Mouse (Mus musculus) layer of hippocampus, adult 9-10 months (tissue): ENCODE data around the gene Aknad1.

Experiments
- DNase-seq: peaks from one replicate; pipeline ENCODE4 v3.0.0; 2022; ENCODE audit warnings: low spot score

Gene Aknad1

GRCm38 (mm10) chr3:108739045-108739708, at the start of gene Aknad1:
Aknad1 (plus strand) TSS chr3:108739658.
- no peak for DNase-seq

GRCm38 (mm10) chr3:108689979-108690378, 49.5 kb upstream of the Aknad1 start:
- no peak for DNase-seq

- DNase-seq, result no peak
These were observed 45.1 kb upstream of the Aknad1 start for GRCm38 (mm10) chr3:108694321-108694720.

- no peak for DNase-seq
These were observed 40.8 kb upstream of the Aknad1 start for GRCm38 (mm10) chr3:108698662-108699061.

- no peak for DNase-seq
These were observed 39.7 kb upstream of the Aknad1 start for GRCm38 (mm10) chr3:108699786-108700185.

- no peak for DNase-seq
These were observed 38.2 kb upstream of the Aknad1 start for GRCm38 (mm10) chr3:108701256-108701655.

GRCm38 (mm10) chr3:108702789-108703188, 36.7 kb upstream of the Aknad1 start:
- no peak for DNase-seq

- no peak for DNase-seq
These were observed 28.2 kb upstream of the Aknad1 start for GRCm38 (mm10) chr3:108711296-108711695.

- no peak for DNase-seq
These were observed 26.3 kb upstream of the Aknad1 start for GRCm38 (mm10) chr3:108713065-108713675.

- no peak for DNase-seq
These were observed 24.6 kb upstream of the Aknad1 start for GRCm38 (mm10) chr3:108714837-108715236.

GRCm38 (mm10) chr3:108717896-108718502, 21.5 kb upstream of the Aknad1 start:
- DNase-seq, result no peak

- DNase-seq, result no peak
These were observed 20.1 kb upstream of the Aknad1 start for GRCm38 (mm10) chr3:108719357-108719756.

GRCm38 (mm10) chr3:108719761-108720160, 19.7 kb upstream of the Aknad1 start:
- no peak for DNase-seq

- no peak for DNase-seq
These were observed 18.1 kb upstream of the Aknad1 start for GRCm38 (mm10) chr3:108721076-108721991.

GRCm38 (mm10) chr3:108722036-108722872, 17.2 kb upstream of the Aknad1 start, which contains the start of gene Gpsm2:
Gpsm2 (minus strand) TSS chr3:108722309.
- peak; percentile 82 for DNase-seq

GRCm38 (mm10) chr3:108726413-108726812, 13.0 kb upstream of the Aknad1 start:
- DNase-seq, result no peak

- DNase-seq, result no peak
These were observed 12.1 kb upstream of the Aknad1 start for GRCm38 (mm10) chr3:108727344-108727743.

GRCm38 (mm10) chr3:108727776-108728175, 11.7 kb upstream of the Aknad1 start:
- DNase-seq, result no peak

GRCm38 (mm10) chr3:108730316-108730715, 9.1 kb upstream of the Aknad1 start:
- no peak for DNase-seq

- no peak for DNase-seq
These were observed 1.7 kb upstream of the Aknad1 start for GRCm38 (mm10) chr3:108737761-108738160.

- DNase-seq, result no peak
These were observed 4.6 kb downstream of the Aknad1 start for GRCm38 (mm10) chr3:108744060-108744459.
